Mouse (Mus musculus): Measurements from ENCODE around the gene Vcan.
"Not testable (repeated sequence)": the region's sequence is repeated elsewhere in the genome, so short reads cannot be mapped to it uniquely, and the experiment has no call there.

Vcan gene

GRCm38 (mm10) chr13:89741766-89742685, at the start of gene Vcan:
TSS of gene Vcan (minus strand) at chr13:89742509.
- in situ Hi-C loops (cut with MboI; ENCODE audit: unreplicated experiment in 2 of 2), result loop anchor here in 1 of 2 experiments (10.0 kb wide), 1 partner anchor 313 kb away; no protein-coding TSS in a partner anchor

DNA sequence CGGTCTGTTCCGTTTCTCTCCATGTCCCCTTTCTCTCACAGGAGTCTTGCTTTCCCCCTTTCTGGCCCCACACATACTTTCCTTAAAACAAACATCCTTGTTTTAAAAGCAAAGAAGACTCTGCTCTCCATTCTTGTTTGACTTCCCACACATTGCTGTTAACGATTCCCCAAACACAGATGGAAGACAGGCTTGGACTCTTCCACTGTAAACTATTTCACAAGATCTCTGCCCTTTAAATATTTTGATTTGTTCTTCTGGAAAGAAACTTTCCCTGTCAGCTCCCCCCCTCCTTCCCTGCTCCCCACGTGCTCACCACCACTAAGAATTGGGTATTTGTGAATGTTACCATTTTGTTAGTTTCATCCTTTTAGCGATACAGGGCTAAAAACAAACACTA, 49.2 kb upstream of the Vcan start:
- in situ Hi-C loops (cut with MboI; ENCODE audit: unreplicated experiment in 2 of 2), result loop anchor here in 1 of 2 experiments (25.0 kb wide), 1 partner anchor 1046 kb away; no protein-coding TSS in a partner anchor

- in situ Hi-C loops (cut with MboI; ENCODE audit: unreplicated experiment in 2 of 2), result loop anchor here in 1 of 2 experiments (25.0 kb wide), 1 partner anchor 1054 kb away; no protein-coding TSS in a partner anchor
Observed at GRCm38 (mm10) chr13:89782886-89783285, 40.6 kb upstream of the Vcan start.

- in situ Hi-C loops (cut with MboI; ENCODE audit: unreplicated experiment in 2 of 2), result loop anchor here in 1 of 2 experiments (25.0 kb wide), 1 partner anchor 1057 kb away; no protein-coding TSS in a partner anchor
Observed at GRCm38 (mm10) chr13:89780276-89780675, 38.0 kb upstream of the Vcan start.

GRCm38 (mm10) chr13:89779208-89779911, 37.1 kb upstream of the Vcan start:
- in situ Hi-C loops (cut with MboI; ENCODE audit: unreplicated experiment in 2 of 2), result loop anchor here (10.0 to 25.0 kb wide), 2 partner anchors 1058 to 1065 kb away; no protein-coding TSS in a partner anchor

DNA sequence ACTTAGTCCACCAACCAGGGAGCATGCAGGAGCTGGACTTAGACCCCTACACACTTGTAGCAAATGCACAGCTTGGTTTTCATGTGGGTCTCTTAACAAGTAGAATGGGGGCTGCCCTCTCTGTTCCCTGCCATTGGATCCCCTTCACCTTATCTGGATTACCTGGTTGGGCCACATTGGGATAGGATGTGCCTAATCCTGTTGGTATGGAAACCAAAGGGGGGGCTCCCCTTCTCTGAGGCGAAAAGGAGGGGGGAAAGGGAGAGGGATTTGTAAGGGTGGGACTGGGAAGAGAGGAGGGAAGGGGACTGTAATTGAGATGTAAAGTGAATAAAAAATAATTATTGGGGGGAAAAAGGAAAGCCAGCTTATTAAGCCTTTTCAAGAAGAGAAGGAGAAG, 35.5 kb upstream of the Vcan start:
- in situ Hi-C loops (cut with MboI; ENCODE audit: unreplicated experiment in 2 of 2), result loop anchor here (10.0 to 25.0 kb wide), 2 partner anchors 1060 to 1067 kb away; no protein-coding TSS in a partner anchor

- in situ Hi-C loops (cut with MboI; ENCODE audit: unreplicated experiment in 2 of 2), result loop anchor here (10.0 to 25.0 kb wide), 2 partner anchors 1060 to 1068 kb away; no protein-coding TSS in a partner anchor
Observed at GRCm38 (mm10) chr13:89777146-89777545, 34.8 kb upstream of the Vcan start.

- in situ Hi-C loops (cut with MboI; ENCODE audit: unreplicated experiment in 2 of 2), result no loop called here
Observed at GRCm38 (mm10) chr13:89766551-89766950, 24.2 kb upstream of the Vcan start.

GRCm38 (mm10) chr13:89765966-89766365, 23.7 kb upstream of the Vcan start:
- in situ Hi-C loops (cut with MboI; ENCODE audit: unreplicated experiment in 2 of 2), result no loop called here

DNA sequence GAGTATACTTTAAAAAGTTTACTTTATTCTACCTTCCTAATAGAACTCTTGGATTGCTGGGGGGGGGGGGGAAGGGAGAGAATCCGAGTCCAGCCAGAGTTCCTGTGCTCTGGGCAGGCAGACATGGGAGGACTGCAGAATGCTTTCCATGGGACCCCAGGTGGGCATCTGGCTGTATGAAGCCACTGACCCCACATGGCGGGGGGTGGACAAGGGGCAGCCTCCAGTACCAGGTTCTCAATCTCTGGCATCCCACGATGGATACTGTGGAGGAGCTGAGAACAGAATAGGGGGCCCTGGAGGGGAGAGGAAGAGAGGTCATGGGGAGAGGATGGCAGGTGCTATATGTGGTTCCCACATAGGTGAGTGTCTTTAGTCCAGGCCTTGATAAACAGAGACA, 20.0 kb upstream of the Vcan start:
- in situ Hi-C loops (cut with MboI; ENCODE audit: unreplicated experiment in 2 of 2), result no loop called here

DNA sequence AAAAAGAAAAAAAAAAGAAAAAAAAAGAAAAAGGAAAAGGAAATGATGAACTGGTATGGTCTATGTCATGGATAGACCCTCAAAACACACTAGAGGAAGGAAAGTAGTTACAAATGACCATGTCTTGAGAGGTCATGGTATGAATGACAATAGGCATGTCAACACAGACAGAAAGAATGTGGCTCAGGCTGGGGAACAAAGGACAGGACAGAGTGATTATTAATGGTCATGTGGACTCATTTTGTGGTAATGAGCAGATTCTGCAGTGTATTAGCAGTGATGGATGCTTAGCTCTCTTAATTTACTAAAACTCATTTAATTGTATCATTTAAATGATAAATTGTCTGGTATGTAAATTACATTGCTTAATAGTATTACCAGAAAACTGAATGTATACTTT, 14.0 kb upstream of the Vcan start:
- in situ Hi-C loops (cut with MboI; ENCODE audit: unreplicated experiment in 2 of 2), result no loop called here

DNA sequence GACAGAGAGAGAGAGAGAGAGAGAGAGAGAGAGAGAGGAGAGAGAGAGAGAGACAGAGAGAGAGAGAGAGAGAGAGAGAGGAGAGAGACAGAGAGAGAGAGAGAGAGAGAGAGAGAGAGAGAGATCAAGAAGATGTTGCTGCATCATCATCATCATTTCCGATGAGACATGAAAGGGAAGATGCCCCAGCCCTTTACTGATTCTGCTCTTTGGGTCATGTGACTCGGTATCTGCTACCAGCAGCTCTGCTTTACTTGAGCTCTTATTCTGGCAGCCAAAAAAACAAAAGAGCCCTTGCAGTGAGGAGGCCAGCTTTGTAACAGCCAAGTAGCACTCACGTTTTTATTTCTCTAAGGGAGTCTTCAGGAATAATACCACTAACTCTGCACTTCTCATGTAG, 8.3 kb upstream of the Vcan start:
- in situ Hi-C loops (cut with MboI; ENCODE audit: unreplicated experiment in 2 of 2), result not testable (repeated sequence)

DNA sequence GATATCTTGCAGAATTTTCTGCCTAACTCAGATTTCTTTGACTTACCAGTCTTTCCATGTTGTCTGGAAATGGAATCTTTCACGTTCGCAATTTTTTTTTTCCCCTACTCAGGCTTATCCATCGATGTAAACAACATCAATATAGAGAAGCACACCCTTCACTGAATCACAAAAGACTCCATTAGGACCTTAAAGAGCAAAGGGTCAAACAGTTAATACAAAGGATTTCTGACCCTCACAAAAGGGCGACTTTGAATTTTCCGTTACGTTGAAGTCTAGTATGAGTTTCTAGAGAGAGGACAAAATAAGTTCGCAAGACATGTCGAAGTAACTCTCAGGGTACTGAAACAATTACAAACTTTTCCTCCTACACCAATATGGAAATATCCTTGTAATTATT, 892 bp upstream of the Vcan start:
- in situ Hi-C loops (cut with MboI; ENCODE audit: unreplicated experiment in 2 of 2), result loop anchor here in 1 of 2 experiments (10.0 kb wide), 1 partner anchor 312 kb away; no protein-coding TSS in a partner anchor

GRCm38 (mm10) chr13:89742686-89743200, 434 bp upstream of the Vcan start:
- in situ Hi-C loops (cut with MboI; ENCODE audit: unreplicated experiment in 2 of 2), result loop anchor here in 1 of 2 experiments (10.0 kb wide), 1 partner anchor 312 kb away; no protein-coding TSS in a partner anchor

DNA sequence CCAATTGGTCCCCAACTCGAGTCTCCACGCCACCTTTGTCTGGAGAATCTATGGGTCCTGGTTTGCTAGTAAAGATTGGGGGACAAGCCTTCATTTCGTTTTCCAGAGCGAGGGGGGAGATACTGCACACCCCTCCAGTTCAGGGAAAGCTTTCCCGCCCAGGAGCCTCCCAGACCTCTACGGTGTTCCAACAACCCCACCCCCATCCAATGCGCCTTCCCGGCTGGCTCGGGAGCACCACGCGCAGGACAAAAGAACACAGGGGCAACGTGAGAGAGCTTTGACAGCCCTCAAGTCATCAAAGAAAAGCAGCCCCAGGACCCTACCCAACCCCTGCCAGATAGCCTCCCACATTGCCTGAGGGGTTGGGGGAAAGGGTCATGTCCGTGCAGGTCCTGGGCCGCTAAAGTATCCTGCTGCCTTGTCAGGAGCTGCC, 1.2 kb downstream of the Vcan start:
- in situ Hi-C loops (cut with MboI; ENCODE audit: unreplicated experiment in 2 of 2), result loop anchor here in 1 of 2 experiments (10.0 kb wide), 1 partner anchor 314 kb away; no protein-coding TSS in a partner anchor

GRCm38 (mm10) chr13:89740243-89741115, 1.8 kb downstream of the Vcan start:
- in situ Hi-C loops (cut with MboI; ENCODE audit: unreplicated experiment in 2 of 2), result loop anchor here in 1 of 2 experiments (10.0 kb wide), 1 partner anchor 314 kb away; no protein-coding TSS in a partner anchor

- in situ Hi-C loops (cut with MboI; ENCODE audit: unreplicated experiment in 2 of 2), result loop anchor here (10.0 kb wide), 2 partner anchors 315 to 355 kb away; no protein-coding TSS in a partner anchor
Observed at GRCm38 (mm10) chr13:89739696-89740242, 2.5 kb downstream of the Vcan start.

DNA sequence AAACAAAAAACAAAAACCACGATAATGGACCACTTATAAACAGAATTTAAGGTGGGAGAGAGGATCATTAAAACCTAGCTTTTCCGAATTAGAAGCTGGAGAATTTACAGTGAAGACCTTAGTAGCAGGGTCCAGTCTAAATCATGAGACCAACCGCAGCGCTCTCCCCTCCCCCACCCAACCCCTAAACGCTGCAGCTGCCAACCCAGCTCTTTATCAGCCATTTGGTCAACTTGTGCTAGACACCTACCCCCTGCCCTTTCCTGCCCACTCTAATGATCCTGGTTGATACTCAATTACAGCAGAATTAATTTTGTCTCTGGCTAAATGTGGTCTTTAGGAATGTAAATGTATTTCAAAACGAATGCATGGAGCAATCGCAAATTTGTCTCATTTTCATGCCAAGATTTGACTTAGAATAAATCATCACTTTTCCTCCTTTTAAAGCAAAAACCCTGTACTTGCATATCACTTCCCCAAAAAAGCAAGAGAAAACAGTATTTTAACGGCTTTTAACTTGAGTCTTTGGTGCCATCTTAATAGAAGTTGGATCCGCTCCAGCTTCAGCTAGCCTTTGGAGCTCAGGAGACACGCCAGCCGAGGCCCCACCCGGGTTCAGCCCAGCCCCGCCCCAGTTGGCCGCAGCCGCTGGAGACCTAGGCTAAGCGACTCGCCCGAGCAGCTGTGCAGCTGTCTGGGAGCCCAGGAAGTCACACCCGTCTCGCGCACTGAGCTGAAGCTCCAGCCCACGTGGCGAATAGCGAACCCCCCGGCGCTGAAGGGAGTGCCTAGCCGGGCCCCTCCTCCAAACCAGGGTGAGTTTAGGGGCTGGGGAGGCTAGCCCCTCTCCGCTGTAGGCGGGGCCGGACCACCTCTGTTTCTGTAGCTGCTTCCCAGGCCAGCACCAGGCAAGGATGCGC, 3.3 kb downstream of the Vcan start:
- in situ Hi-C loops (cut with MboI; ENCODE audit: unreplicated experiment in 2 of 2), result loop anchor here in 1 of 2 experiments (10.0 kb wide), 1 partner anchor 356 kb away; no protein-coding TSS in a partner anchor
